Mouse (Mus musculus): ENCODE data around the gene Eci2.
"Not testable (repeated sequence)": the region's sequence is repeated elsewhere in the genome, so short reads cannot be mapped to it uniquely, and the experiment has no call there.

The Eci2 gene

DNA sequence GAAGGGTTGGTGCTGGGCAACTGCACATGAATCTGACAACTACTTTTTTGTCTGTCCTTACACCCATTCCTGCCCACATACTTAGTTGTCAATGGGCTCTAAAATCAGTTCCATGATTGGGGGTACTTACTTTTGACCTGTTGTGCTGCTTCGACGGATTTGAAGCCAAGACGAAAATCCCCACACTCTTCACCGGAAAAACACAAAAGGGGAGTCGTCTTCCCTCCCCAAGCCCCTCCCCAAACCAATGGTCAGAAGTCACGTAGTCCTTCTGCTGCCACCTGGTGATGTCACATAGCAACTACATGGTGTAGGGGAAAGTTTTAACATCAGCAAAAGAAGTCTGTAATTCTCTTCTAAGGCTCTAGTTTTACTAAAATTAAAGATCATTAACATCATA, at the start of gene Eci2:
Gene Eci2, minus strand, starts transcription at position 218 of the 400 bp plus-strand sequence.
- DNase-seq (ENCODE audit: low read depth, low spot score) = peak; percentile 20

DNA sequence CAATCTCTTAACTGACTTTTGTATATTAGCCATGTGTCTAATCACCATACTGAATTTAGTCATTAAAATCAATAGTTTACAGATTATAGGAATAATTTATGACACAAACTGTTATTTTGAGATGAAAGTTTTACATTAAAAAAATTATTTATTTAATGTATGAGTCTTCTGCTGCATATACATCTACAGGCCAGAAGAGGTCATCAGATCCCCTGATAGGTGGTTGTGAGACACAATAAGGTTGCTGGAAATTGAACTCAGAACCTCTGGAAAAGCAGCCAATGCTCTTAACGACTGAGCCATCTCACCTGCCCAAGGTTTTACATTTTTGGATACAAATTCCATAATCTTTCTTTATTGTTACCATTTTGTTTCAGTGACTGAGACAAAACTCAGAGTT, 48.0 kb upstream of the Eci2 start:
- DNase-seq (ENCODE audit: low read depth, low spot score) = no peak

DNA sequence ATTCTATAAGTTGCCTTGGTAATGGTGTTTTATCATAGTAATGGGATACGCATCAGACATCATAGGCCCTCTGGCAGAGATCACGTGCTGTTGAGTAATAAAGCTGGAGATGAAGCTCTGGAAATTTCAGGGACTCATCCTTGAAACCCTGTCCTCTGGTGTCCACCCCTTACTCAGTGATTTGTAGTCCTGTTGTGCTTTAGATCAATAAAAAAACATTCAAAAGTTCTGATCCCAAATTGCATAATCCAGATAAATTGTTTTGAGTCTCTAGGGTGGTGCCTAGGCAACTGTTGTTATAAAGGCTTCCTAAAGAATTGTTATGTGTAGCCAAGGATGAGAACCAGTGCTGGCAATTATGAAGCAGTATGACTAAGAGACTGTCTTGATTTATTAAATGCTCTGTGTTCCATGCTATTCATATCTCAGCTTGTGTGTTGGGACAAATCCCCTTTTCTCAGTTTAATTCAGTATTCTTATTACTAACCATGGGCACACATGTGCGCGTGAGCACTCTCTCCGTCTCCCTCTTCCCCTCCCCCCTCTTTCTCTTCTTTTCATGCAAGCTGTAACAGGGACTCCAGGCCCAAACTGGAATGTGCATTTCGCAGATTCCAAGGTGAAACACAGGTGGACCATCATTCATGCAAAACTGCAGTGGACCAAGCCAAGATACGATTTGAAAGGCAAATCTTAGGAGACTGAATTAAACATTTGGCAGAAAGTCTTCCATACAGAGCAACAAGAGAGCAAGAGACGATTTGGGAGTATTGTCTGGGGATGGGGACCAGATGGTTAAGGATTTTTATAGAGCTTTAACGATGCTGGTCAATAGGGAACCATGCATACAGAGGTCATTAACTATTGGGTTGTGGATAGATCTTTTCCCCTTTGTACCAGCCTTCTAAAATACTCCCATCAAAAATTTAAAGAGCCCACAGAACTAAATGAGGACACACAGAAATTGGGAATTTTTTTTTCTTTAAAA, 43.9 kb upstream of the Eci2 start:
- no peak for DNase-seq (ENCODE audit: low read depth, low spot score)

DNA sequence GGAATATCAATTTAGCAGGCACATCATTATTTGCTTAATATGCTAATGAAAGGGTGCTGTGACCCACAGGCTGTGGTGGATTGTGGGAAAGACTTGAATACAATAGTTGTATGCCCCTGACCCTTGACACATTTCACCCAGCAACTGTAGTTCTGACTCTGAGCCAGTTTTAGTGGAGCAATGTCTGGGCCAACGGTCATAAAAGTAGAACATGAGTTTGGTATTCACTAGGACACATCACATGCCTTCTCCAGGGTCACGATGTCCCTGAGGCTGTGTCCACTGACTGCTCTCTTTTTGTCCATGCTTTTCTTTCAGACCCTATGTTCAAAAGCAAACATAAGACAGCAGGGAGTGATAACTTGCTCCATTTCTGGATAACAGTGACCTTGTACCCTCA, 40.2 kb upstream of the Eci2 start:
- no peak for DNase-seq (ENCODE audit: low read depth, low spot score)

DNA sequence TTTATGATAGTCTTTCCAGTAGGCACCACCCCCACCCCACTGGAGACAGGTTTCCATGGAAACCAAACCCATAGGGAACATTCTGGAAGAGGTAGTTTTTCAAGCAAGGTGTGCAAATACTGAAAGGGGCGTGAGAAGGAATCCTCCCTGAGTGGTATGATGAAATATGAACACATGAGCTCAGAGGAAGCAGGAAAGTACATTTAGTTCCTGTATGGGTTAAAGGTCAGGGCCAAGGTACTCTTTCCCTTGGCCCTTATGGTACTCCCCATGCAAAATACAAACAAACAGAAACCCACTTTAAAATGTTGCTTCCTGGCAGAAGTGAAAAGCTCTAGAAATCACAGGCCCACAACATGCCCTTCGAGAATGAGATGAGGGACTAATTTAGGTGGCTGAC, 39.1 kb upstream of the Eci2 start:
- no peak for DNase-seq (ENCODE audit: low read depth, low spot score)

DNA sequence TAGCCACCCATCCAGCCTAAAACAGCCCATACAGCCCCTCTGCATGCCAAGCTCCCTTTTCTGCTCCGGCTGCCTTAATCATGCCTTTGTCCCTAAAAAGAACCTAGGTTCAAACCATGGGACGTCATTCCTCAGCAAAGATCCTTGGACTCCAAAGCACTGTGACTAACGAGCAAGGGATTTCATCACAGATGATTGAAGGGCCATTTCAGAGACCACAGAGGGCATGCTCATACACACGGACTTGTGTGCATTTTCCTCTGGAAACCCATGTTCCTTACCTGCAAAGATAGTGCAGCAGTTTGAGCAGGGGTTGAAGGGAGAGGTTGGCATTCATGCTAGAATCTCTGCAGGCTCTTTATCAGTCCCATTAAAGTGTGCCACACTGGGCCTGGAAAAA, 37.5 kb upstream of the Eci2 start:
- DNase-seq (ENCODE audit: low read depth, low spot score) = no peak

DNA sequence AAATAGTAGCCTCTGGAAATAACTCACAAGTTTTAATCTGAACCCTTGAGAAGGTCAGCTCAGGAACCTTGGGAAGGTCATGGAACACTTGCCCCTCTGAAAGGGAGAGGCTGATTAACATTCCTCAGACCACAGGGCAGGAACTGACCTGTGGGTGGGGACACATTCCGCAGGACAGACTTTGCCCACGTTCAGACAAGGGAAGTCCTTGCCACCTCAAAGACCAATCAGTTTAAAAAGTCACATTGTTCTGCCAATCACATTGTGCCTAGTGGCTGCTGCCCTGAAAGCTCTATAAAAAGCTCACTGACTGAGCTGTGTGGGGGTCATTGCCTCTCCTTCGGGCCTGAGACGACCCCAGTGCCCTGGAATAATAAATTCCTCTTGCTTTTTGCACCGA, 31.2 kb upstream of the Eci2 start:
- DNase-seq (ENCODE audit: low read depth, low spot score) = no peak

DNA sequence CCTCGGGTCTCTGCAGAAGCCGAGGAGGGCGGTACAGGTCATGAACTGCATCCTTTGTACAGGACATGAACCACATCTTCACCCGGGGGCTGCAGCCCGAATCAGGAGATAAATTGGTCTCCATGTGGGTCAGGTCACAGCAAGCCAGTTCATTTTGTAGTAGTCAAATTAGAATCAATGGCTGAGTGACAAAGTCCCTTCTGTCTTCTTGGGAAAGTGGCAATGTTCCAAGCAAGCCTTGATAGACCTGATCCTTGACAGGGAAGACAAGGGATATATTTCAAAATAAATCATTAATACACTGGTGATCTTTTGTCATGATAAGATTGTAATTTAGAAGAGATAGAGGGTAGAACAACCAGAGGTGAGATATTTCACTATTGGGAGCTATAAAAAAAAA, 9.6 kb upstream of the Eci2 start:
- no peak for DNase-seq (ENCODE audit: low read depth, low spot score)

DNA sequence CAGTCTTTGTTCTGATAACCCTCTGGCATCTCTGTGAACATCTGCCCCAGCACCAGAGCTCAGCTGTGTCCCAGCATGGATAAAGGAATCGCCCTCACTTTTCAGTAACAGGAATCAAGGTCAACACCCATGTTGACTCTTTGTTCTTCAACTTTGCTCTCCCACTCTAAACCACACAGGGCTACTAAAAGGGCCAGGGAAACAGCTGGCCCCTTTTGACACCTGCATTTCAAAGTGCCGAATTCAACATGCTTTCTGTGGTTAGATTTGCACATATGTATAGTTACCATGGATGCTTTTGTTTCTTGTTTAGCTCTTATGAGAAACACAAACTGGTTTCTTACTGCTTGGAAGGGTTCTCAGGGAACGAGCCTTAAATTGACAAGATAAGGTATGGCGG, 8.8 kb upstream of the Eci2 start:
- no peak for DNase-seq (ENCODE audit: low read depth, low spot score)

DNA sequence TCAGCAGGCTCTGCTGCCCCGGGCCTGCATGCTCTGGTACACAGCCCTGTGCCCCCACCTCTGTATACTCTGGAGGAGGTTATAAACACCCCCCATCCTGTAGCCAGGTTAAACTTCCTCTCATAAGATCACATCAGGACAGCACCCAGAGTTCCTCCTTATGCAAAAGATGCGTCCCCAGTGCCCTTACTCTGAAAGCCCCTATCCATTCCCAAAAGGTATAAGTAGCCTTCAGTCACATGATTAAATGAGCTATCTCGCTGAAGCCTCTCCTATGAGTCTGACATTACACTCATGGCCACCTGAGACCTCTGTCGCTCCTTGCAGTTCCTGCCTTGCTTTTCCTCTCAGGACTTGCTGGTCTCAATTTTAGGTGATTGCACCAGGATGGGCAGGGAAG, 6.7 kb upstream of the Eci2 start:
- no peak for DNase-seq (ENCODE audit: low read depth, low spot score)

DNA sequence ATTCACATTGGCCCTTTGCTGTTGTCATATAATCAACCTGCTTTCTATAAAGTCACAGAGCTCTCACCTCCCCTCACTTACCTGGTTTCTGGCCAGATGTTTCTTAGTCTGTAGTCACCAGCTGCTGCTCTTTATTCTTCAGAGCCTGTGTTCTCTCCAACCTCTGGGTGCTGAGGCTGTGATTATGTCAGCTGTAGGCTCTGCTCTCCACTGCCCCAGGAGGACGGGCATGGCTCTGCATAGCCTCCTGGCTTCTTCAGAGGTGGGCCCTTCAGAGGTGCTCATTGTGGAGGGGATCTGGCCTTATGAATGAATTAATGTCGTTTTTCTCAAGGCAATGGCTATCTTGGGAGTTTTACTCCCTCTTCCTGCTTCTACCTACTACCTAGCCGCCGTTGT, 4.8 kb upstream of the Eci2 start:
- DNase-seq (ENCODE audit: low read depth, low spot score) = no peak

DNA sequence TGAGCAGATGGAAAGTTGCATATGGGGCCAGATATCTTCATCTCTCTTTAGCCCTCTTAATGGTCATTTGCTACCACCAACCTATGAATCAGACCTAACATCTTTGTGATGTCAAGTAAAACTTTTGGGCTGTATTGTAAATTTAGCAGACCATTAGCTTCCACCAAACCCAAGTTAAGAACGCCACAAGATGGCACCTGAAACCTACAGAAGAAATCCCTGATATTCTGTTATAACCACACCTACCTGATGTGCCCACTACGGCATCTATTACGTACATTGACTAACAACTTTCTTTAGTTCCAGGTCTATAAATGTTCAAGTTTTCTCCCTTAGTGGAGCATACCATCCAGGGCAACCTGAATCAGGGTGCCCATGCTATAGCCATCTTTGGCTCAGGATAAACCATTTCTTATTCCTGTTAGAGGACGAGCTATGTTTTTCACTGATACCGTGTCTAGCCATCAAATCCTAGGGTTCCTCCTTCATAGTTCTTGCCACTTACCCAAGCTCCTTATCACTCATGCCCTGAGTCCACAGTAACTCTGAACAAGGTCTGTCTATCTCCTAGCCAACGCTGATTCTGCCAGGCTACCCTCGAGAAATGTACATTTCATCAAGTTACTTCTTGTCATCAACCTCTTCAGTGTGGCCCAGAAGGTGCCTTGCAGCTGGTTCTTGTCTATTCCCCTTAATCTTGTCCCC, 4.2 kb upstream of the Eci2 start:
- DNase-seq (ENCODE audit: low read depth, low spot score) = peak; percentile 51

DNA sequence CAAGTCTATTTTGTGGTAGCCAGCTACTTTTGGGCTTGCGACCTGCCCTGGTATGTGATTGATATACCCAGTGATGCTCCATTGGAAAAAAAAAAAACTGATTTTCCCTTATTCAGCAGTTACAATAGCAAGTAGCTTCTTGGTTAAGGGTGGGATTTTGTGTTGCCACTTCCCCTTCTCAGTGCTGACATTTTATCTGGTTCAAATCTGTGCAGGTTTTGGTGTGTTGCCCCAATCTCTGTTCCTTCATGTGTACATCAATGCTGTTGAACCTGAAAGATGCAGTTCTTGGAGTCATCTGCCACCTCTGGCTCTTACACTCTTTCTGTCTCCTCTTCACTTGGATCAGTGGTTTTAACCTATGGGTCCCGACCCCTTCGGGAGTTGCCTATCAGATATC, 1.5 kb upstream of the Eci2 start:
- DNase-seq (ENCODE audit: low read depth, low spot score) = no peak

DNA sequence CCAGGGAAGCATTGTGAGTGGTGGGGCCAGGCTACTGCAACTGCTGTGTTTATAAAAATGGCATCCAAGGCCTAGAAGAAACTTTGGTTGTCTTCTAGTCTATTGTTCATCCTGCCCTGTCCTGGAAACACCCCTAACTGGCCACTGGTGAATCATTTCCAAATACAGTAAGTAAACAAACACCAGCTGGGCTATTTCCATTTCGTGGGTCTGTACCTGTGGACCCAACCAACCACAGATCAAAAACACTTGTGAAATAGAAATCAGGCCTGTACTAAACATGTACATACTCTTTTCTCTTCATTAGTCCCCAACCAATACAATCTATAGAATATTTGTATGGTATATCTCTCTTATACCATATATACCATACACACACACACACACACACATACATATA, 3.5 kb downstream of the Eci2 start:
- not testable (repeated sequence) for DNase-seq (ENCODE audit: low read depth, low spot score)

DNA sequence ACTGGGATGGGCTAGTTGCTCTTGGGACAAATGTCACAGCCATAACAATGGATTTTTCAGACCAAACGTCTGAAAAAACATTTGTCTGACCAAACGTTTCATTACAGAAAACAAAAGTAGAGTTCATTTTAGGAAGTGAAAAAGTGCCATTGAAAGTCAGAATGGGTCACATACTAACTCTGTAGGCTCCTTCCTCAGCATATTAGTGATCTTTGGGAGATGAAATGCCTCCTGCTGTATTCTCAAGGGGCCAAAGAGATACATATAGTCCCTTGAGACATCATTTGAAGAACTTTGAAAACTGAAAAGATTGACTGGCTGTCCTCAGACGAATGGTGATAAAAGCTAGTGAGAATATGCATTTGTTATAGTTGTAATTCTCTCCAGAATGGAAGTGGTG, 6.5 kb downstream of the Eci2 start:
- no peak for DNase-seq (ENCODE audit: low read depth, low spot score)

DNA sequence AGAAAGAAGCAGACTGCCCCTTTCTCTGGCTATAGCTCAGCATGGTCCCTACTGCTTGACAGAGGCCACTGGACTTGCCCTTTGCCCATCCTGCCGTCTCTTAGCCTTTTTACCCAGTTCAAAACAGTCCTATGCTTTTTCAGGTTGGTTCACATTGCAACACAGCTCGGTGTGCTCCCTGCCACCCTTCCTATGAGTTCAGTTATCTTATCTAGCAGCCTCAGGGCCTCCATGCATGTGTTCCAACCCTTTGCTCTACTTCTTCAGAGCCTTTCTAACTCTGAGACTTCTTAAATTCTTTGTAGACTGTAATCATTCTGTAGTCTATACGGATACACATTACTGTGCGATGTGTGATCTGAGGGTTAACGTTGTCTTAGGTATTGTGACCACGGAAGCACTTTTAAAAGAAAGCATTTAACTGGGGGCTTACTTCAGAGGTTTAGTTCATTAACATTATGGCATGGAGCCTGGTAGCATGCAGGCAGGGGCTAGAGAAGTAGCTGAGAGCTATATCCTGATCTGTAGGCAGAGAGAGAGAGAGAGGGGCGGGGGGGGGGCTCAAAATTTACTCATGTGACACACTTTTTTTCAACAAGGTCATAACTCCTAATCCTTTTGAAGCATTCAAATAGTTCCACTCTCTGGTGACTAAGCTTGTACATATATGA, 7.9 kb downstream of the Eci2 start:
- DNase-seq (ENCODE audit: low read depth, low spot score) = no peak

DNA sequence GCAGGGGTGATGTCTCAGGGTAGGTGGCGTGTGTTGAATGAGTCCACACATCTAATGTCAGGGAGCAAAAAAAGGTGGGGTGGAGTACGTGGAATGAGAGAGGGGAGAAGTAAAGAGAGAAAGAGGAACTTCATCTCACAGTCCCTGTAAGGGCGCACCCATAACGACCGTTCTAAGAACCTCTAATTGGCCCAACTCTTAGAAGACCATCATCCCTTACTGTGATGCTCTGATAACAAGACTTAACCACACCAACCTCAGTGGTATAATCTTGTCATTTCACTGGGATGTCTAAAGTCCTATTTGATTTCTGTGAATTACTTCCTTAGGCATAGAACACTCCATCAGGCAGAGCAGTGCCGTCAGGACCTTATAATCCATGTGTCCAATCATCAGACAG, 9.5 kb downstream of the Eci2 start:
- no peak for DNase-seq (ENCODE audit: low read depth, low spot score)

DNA sequence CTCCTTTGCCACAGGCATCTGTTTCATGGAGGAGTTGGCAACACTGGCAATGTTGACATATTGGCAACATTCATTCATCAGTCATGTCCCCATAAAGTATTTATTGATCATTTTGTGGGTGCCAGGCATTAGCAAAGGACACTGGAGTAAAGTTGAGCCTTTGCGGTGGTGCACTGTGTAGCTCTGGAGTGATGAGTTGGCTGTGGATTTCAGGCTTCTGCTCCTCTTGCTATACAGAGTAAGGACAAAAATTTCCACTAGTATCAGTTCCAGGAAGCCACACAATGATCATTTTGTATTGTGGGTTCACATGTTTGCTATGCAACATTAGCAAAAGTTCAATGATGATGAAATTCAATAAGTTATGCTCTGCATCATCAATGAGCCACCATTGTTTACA, 10.8 kb downstream of the Eci2 start:
- DNase-seq (ENCODE audit: low read depth, low spot score) = no peak

DNA sequence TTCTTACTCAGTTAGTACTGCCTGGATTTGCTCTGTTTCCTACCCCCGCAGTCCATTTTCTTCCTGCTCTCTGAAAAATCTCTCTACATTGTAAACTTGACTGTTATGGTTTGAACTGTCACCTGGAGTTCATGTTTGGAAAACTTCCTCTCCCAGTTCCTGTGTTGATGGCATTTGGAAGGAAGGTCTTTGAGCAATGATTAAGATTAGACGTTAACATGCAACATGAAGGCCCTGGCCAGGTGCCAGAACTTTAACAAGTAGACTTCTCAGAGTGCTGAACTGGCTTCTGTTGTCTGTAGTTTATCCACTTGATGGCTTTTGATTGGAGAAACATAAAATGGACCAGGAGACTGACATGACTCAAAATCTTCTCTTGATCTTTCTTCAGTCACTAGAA, 31.0 kb downstream of the Eci2 start:
- no peak for DNase-seq (ENCODE audit: low read depth, low spot score)

DNA sequence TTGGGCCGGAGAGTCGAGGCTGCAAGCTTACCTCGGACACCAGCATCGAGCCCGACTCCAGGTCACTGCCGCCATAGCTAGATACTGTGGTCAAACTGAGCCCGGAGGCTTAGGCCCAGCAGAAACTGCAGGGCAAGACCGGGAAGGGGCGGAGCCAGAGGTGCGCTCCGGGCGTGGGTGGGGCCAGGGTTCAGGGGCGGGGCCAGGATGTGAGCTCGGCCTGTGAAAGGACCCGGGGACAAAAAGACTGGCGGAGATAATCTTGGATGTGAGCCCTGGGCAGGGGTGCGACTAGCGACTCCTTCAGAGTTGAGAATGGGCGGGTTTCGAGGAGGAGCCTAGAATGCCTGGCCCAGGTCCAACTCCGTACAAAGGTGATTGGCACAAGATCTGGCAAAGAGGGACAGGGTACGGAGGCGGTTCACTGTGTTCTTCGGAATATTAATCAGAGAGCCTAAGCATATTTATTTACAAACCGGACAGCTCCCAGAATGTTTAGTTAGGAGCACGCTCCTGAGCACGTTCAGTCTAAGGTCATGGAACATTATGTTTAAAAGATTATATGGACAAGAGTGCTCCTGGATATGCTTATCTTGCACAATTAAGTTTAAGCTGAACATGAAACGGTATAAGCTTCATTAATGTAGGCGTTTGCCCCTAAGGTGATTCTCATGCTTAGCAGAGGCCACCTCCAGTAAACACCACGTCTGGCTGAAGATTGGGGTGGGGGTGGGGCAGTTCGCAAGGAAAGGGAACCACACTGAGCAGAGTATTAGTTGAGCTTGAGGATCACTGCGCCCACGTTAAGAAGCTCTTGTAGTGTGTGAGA, 32.7 kb downstream of the Eci2 start:
- peak; percentile 96 for DNase-seq (ENCODE audit: low read depth, low spot score)

DNA sequence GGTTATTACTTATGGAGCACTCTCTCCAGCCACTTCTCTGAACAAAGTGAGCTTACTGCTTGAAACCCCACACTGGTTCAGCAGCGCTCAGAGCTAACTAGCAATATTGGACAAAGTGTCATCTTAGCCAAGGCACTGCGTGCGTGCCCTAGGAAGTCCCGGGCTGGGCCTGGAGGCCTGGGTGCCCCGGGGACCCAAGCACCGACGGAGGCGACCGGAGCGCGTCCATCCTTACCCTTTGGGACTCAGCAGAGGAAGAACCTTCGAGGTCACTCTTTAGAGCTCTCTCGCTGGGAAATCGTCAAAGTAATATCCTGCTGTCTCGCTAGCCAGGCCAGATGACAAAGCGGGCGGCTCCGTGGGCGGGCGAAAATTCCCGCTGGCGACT, 33.3 kb downstream of the Eci2 start:
- peak; percentile 42 for DNase-seq (ENCODE audit: low read depth, low spot score)

DNA sequence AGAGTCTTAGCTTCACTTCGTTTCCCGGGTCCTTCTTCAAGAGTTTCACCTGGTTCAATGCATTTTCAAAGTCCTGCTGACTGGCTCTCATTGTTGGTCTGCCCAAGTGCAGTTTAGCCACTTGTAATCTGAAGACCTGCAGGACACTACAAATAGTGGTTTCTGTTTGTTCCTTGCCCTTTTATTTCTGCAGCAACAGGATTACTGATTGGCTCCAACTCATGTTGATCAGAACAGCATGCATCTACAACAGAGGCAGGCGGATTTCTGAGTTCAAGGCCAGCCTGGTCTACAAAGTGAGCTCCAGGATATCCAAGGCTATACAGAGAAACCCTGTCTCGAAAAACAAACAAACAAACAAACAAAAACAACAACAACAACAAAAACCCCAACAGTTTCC, 33.8 kb downstream of the Eci2 start:
- no peak for DNase-seq (ENCODE audit: low read depth, low spot score)
